Mouse (Mus musculus) intestine, embryonic 16.5 days (tissue): ENCODE results near the gene Tcf7. TPM values are rescaled to one million over a fixed set of nuclear protein-coding genes. Genes with fewer than 3 reads are reported as not detected.

ENCODE experiments used
- ATAC-seq: fragments of 200-750 bp; cut with Nextera tagmentation; 2 replicates; pipeline ENCODE4 v1.8.0; 2017; ENCODE audit warnings: moderate TSS enrichment, moderate library complexity
- H3K27ac ChIP-seq: fragments of 300-500 bp; sonication (generic); 2 replicates; pipeline ENCODE4 v1.5.1; 2014; ENCODE audit warnings: mild to moderate bottlenecking, low read length
- H3K27me3 ChIP-seq: fragments of 300-500 bp; sonication (generic); replicated peaks from 2 replicates; pipeline ENCODE4 v1.6.1; 2014; ENCODE audit warnings: low read length, control low read depth, mixed read lengths; ENCODE audit not compliant: control insufficient read depth, insufficient read depth
- H3K36me3 ChIP-seq: fragments of 300-500 bp; sonication (generic); 2 replicates; pipeline ENCODE4 v1.6.1; 2014; ENCODE audit warnings: low read length, control low read depth; ENCODE audit not compliant: control insufficient read depth, insufficient read depth
- H3K4me1 ChIP-seq: fragments of 300-500 bp; sonication (generic); 2 replicates; pipeline ENCODE4 v1.6.1; 2014; ENCODE audit warnings: low read length, control low read depth, mixed read lengths; ENCODE audit not compliant: control insufficient read depth, insufficient read depth
- H3K4me2 ChIP-seq: fragments of 300-500 bp; sonication (generic); 2 replicates; pipeline ENCODE4 v1.6.1; 2014; ENCODE audit warnings: low read depth, low read length, control low read depth
- H3K4me3 ChIP-seq: fragments of 300-500 bp; sonication (generic); 2 replicates; pipeline ENCODE4 v1.5.1; 2014; ENCODE audit warnings: mild to moderate bottlenecking, low read length
- H3K9ac ChIP-seq: fragments of 300-500 bp; sonication (generic); 2 replicates; pipeline ENCODE4 v1.6.1; 2014; ENCODE audit warnings: low read depth, low read length
- H3K9me3 ChIP-seq: fragments of 300-500 bp; sonication (generic); 2 replicates; pipeline ENCODE4 v1.6.1; 2016; ENCODE audit warnings: low read length, control low read depth; ENCODE audit not compliant: control insufficient read depth
- WGBS: fragments of 180-500 bp; shearing (Covaris S2); extraction: QIAGEN DNeasy Blood & Tissue Kit; methylation state at CpG from one replicate; pipeline ENCODE4 v1.1.7; 2014; 5-methylcytosine and 5-hydroxymethylcytosine counted together
- polyA plus RNA-seq: library from polyadenylated mRNA; unstranded; fragments of >200 nt; fragmentation: Nextera tagmentation; extraction: Ambion mirVana; gene quantifications from 2 replicates; pipeline ENCODE4 v1.2.1, GENCODE M21; 2015

The Tcf7 gene
- polyA plus RNA-seq, 1 experiment from 2014 or later, result 3.4 TPM

DNA sequence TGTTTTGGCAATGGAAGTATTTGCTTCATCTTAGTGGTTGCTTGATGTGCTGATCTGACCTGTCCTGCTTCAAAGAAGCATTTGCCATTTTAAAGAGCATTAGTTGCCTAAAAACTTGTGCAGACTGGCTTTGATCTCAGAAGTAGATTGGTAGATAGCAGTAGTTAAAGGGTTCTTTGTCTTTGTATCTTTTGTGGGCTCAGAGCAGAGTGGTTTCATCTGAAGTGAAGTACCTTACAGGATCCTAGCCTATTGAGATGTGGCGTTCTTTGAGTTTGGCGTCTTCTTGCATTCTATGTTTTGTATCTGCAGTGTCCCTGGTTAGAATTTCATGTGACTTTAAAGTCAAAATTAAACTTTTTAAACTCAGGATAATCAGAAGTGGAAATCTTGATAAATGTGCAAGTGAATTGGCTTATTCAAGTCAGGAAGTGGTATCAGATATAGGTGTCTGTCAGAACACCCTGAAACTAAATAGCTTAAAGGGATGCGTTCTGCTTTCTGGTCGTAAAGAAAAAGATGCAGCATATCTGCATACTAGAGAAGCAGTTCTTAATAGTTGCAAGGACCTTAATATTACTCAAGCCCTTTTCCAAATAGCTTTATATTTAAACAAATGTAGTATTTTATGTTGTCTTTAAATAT lies 41.8 kb downstream of the Tcf7 start:
- Histone ChIP-seq H3K27ac (no peak overlapping the region), H3K4me1 (no peaks in the 10 kb centered on the region), H3K36me3 (peaks cover 7% of the 10 kb centered on the region), H3K4me3 (no peak overlapping the region), H3K9me3 (no peaks in the 10 kb centered on the region), H3K9ac (no peak overlapping the region), H3K4me2 (no peak overlapping the region), H3K27me3 (no peaks in the 10 kb centered on the region)
- 84% methylated on average over 4 of the region's 4 CpGs for WGBS
- no peak for ATAC-seq

- H3K27ac ChIP-seq, result no peak overlapping the region
- H3K4me2 ChIP-seq, result no peak overlapping the region
- no peaks in the 10 kb centered on the region for H3K9me3 ChIP-seq
- H3K36me3 ChIP-seq, result 0 out of 2 replicates have a peak, but pooled peaks cover 3% of the 10 kb centered on the region
- H3K9ac ChIP-seq, result no peak overlapping the region
- ATAC-seq, result no peak
- H3K27me3 ChIP-seq, result no peaks in the 10 kb centered on the region
- no peak overlapping the region for H3K4me3 ChIP-seq
- peaks cover 20% of the 10 kb centered on the region; the same call in 1 of the 2 replicates for H3K4me1 ChIP-seq
These were observed 48.3 kb downstream of the Tcf7 start for GRCm38 (mm10) chr11:52234509-52234908.

DNA sequence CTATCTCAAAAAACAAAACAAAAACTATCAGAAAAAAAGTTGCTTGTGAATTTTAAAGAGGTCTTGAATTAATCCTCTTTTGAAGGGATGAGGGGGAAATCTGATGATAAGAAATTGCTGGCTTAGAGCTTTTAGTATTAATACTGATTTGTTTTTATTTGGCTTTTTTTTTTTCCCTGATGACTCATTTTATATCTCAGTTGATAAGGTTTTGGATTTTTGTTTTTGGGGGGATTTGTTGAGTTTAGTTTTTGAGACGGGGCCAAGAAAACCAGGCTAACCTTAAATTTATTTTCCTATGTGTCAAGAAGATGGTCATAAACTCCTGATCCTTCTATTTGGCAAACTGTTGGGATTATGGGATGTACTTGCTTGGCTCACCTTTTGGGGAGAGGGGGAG lies 48.9 kb downstream of the Tcf7 start:
- WGBS, result 76% methylated on average over 1 of the region's 1 CpGs
- Histone ChIP-seq H3K4me3 (no peak overlapping the region), H3K4me2 (peak overlapping the region; percentile 71), H3K27me3 (no peaks in the 10 kb centered on the region), H3K9ac (no peak overlapping the region), H3K36me3 (0 out of 2 replicates have a peak, but pooled peaks cover 3% of the 10 kb centered on the region), H3K9me3 (no peaks in the 10 kb centered on the region), H3K4me1 (peaks cover 20% of the 10 kb centered on the region; the same call in 1 of the 2 replicates), H3K27ac (no peak overlapping the region)
- no peak for ATAC-seq

DNA sequence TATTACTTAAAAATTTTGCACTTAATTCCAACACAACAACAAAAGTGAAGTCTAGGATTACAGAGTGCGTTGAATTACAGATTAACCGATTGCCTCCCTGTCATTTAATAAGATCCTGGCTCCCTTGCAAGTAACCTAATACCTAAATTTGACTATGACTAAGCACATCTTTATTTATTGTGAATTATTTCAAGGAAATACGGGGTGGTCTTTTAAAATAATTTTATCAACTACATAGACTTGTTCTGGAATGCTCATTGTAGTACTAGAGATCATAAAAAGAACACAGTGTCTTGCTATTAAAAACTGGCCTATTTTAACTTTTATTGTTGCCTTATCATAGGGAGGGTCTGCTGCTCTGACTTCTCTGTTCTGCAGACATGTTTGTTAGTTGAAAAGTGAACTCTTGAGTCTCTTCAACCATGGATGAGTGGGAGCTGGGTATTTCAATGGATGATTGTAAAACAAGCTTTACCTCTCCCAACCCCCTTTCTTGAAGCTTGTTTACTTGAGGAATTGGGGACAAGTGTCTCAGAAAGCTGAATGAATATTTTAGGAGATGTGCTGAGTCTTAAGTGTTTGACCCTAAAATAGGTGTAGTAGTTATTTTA lies 49.7 kb downstream of the Tcf7 start:
- ATAC-seq, result no peak
- H3K9ac ChIP-seq, result peak overlapping the region; percentile 32; the same call in 1 of the 2 replicates
- H3K27ac ChIP-seq, result no peak overlapping the region
- no peaks in the 10 kb centered on the region for H3K27me3 ChIP-seq
- H3K4me1 ChIP-seq, result peaks cover 20% of the 10 kb centered on the region; the same call in 1 of the 2 replicates
- H3K4me3 ChIP-seq, result peak overlapping the region; percentile 99
- WGBS, result 20% methylated on average over 3 of the region's 3 CpGs
- peak overlapping the region; percentile 71 for H3K4me2 ChIP-seq
- no peaks in the 10 kb centered on the region for H3K9me3 ChIP-seq
- H3K36me3 ChIP-seq, result no peaks in the 10 kb centered on the region

DNA sequence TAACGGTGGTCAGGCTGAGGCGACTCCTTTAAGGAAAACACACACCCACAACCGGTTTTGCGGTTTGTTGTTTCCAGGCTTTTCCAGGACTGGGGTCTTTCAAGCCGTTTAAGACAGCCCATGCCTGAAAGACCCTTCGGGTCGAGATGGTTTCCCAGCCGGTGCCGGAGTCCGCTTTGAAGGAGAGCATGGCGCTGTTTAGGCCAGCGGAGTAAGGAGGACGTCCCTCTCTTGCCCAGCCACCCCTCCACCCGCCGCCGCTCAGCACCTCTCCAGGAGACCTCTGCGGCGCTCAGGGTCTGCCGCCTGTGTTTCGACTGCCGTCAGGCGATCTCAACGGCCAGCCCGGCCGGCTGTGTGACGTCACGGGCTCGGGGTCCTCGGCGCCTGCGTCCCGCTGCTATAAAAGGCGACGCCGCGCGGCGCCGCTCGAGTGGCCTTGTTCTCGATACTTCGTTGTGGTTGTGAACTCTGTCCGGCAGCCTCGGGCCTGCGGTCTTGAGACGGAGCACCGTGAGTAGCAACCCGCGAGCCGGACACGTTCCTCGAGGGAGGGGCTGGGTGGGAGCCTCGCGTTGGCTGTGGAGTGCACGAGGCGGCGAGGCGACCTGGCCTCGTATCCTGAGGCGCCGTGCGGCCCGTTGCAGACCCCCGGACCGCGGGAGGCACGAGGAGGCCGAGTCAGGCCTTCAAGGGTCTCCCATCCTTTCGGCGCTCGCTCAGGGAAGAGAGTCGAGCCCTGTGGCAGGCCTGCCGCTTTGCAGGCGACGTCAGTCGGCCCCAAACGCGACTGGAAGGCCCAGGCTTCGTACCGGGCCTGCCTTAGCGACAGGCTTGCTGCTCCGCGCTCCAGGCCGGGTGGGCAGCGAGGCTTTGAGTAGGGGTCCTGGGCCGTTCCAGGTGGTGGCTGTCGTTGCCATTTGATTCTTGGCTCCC lies 50.9 kb downstream of the Tcf7 start, which contains the start of gene Skp1a:
Skp1a (plus strand) TSS at position 390 of the 936 bp plus-strand sequence.
- under 1% methylated on average over 87 of the region's 87 CpGs for WGBS
- no peaks in the 10 kb centered on the region for H3K36me3 ChIP-seq
- peak within 1 kb of the TSS; percentile 99 for H3K27ac ChIP-seq
- H3K9ac ChIP-seq, result peak within 1 kb of the TSS; percentile 100
- H3K4me2 ChIP-seq, result peak within 1 kb of the TSS; percentile 71
- H3K27me3 ChIP-seq, result no peaks in the 10 kb centered on the region
- no peaks in the 10 kb centered on the region for H3K9me3 ChIP-seq
- peak within 1 kb of the TSS; percentile 99 for H3K4me3 ChIP-seq
- peaks cover 20% of the 10 kb centered on the region; the same call in 1 of the 2 replicates for H3K4me1 ChIP-seq
- peak; percentile 80 for ATAC-seq

DNA sequence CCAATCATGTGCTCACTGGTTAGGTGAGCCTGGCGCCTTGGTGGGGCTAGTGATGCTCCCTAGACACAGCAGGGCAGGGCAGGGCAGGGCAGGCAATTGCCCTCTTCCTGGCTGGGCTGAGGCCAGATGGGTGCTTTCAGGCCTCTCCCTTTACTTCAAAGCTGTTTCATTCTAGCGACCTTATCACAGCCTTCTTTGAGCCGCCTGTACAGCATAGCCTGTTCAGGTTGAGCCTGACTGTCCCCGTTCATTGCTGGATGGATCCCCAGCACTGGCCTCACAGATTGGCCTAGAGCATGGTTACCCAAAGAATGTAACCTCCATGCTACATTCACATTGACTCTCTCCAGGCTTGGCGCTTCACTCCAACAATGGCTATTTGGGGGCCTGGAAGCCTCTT lies 52.1 kb downstream of the Tcf7 start:
- no peaks in the 10 kb centered on the region for H3K27me3 ChIP-seq
- 51% methylated on average over 5 of the region's 5 CpGs for WGBS
- no peaks in the 10 kb centered on the region for H3K9me3 ChIP-seq
- H3K9ac ChIP-seq, result peak overlapping the region; percentile 100
- H3K4me1 ChIP-seq, result peaks cover 20% of the 10 kb centered on the region; the same call in 1 of the 2 replicates
- peak; percentile 77 for ATAC-seq
- no peaks in the 10 kb centered on the region for H3K36me3 ChIP-seq
- peak overlapping the region; percentile 99 for H3K27ac ChIP-seq
- H3K4me3 ChIP-seq, result peak overlapping the region; percentile 99; the same call in 1 of the 2 replicates
- peak overlapping the region; percentile 53 for H3K4me2 ChIP-seq

DNA sequence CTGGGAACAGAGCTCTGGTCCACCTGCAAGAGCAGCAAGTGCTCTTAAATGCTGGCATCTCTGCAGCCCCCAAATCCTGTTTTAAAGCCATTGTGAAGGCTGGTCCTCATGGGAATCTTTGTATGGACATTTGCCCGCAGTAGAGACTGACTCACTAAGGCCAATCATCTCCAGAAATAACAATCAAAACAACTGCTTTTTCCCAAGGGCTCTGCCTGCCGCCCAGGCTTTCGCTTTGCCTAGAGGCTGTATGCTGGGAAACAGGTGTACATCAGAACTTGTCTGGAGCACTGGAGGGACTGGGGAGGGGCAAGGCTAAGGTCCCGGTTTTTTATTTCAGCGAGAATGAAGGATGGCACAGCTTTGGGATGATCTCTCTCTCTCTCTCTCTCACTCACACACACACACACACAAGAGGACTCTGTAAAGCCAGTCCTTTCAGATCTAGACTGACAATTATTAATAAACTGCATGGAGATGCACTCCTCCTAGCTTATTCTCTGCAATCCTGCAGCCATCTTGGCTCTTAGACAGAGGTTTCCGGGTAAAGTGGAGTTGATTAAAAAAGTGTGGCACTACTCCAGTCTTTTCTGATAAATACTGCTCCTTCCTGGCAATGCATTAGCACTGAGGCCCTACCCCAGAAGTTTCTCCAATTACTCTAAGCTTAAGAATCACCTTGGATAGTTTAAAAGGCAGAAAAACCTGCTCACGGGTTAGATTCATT lies 53.9 kb downstream of the Tcf7 start:
- Histone ChIP-seq H3K4me3 (no peak overlapping the region), H3K4me1 (peaks cover 15% of the 10 kb centered on the region; the same call in 1 of the 2 replicates), H3K27me3 (no peaks in the 10 kb centered on the region), H3K27ac (no peak overlapping the region), H3K36me3 (no peaks in the 10 kb centered on the region), H3K9me3 (no peaks in the 10 kb centered on the region), H3K9ac (no peak overlapping the region), H3K4me2 (no peak overlapping the region)
- no peak for ATAC-seq
- WGBS, result 79% methylated on average over 7 of the region's 7 CpGs

DNA sequence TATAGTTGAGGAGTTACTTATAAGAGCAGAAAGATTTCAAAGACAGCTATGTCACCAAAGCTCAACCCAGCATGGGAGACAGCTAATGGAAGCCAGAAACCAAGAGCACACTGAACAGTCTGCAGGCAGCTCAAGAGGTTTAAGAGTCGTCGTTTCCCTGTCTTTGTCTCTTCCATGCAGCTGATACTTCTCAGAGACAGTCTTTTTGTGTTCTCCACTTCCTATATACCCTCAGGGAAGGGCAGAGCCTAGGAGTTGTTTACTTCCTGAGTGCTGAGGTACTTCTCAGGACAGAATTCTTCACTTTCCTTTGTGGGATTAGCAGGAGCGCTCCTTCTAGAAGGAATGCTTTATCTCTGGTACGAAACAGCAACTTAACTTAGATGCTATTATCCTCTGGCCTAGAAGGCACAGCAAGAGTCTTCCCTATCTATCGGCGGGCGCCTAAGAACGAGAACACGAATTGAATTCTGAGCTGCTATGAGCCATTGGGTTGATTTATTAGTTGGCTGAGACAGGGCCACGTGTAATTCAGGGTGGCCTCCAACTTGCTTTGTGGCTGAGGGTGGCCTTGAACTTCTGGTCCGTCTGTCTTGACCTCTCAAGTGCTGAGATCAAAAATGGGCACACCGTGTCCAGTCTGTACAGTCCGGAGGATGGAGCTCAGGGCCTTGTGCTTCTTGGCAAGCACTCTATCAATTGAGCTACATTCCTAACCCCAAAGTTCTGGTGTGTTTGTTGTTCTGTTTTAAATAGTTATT lies 55.2 kb downstream of the Tcf7 start:
- 76% methylated on average over 13 of the region's 13 CpGs for WGBS
- Histone ChIP-seq H3K4me1 (0 out of 2 replicates have a peak, but pooled peaks cover 11% of the 10 kb centered on the region), H3K9ac (no peak overlapping the region), H3K9me3 (no peaks in the 10 kb centered on the region), H3K27ac (0 out of 2 replicates have a peak overlapping the region, but pooled peaks have one; percentile 21), H3K4me2 (no peak overlapping the region), H3K4me3 (no peak overlapping the region), H3K27me3 (no peaks in the 10 kb centered on the region), H3K36me3 (no peaks in the 10 kb centered on the region)
- ATAC-seq, result no peak
